Mouse (Mus musculus): ENCODE results near the gene Slc43a1.

Gene Slc43a1

GRCm38 (mm10) chr2:84831666-84832391 is 6.8 kb upstream of the Slc43a1 start:
- peak; percentile 85 for DNase-seq (ENCODE audit: low spot score)

- DNase-seq (ENCODE audit: low spot score), result no peak
Observed at GRCm38 (mm10) chr2:84837107-84837506, 1.5 kb upstream of the Slc43a1 start.

GRCm38 (mm10) chr2:84837817-84838592 is 645 bp upstream of the Slc43a1 start:
- no peak for DNase-seq (ENCODE audit: low spot score)

- DNase-seq (ENCODE audit: low spot score), result peak; percentile 21
Observed at GRCm38 (mm10) chr2:84838993-84839980, 637 bp downstream of the Slc43a1 start.

- DNase-seq (ENCODE audit: low spot score), result peak; percentile 24
Observed at GRCm38 (mm10) chr2:84840016-84840747, 1.5 kb downstream of the Slc43a1 start.

- no peak for DNase-seq (ENCODE audit: low spot score)
Observed at GRCm38 (mm10) chr2:84840748-84841563, 2.3 kb downstream of the Slc43a1 start.

- no peak for DNase-seq (ENCODE audit: low spot score)
Observed at GRCm38 (mm10) chr2:84841905-84842304, 3.3 kb downstream of the Slc43a1 start.

- DNase-seq (ENCODE audit: low spot score), result no peak
Observed at GRCm38 (mm10) chr2:84843654-84844053, 5.0 kb downstream of the Slc43a1 start.

GRCm38 (mm10) chr2:84845226-84845625 is 6.6 kb downstream of the Slc43a1 start:
- no peak for DNase-seq (ENCODE audit: low spot score)

- DNase-seq (ENCODE audit: low spot score), result no peak
Observed at GRCm38 (mm10) chr2:84850407-84851129, 11.9 kb downstream of the Slc43a1 start.

GRCm38 (mm10) chr2:84851130-84852040 is 12.7 kb downstream of the Slc43a1 start:
- DNase-seq (ENCODE audit: low spot score), result peak; percentile 74

GRCm38 (mm10) chr2:84855732-84856131 is 17.1 kb downstream of the Slc43a1 start:
- DNase-seq (ENCODE audit: low spot score), result peak; percentile 62

- no peak for DNase-seq (ENCODE audit: low spot score)
Observed at GRCm38 (mm10) chr2:84858551-84858950, 19.9 kb downstream of the Slc43a1 start.

- no peak for DNase-seq (ENCODE audit: low spot score)
Observed at GRCm38 (mm10) chr2:84859991-84860780, 21.5 kb downstream of the Slc43a1 start.

GRCm38 (mm10) chr2:84861430-84861829 is 22.8 kb downstream of the Slc43a1 start:
- DNase-seq (ENCODE audit: low spot score), result no peak

- no peak for DNase-seq (ENCODE audit: low spot score)
Observed at GRCm38 (mm10) chr2:84862231-84862630, 23.6 kb downstream of the Slc43a1 start.

- DNase-seq (ENCODE audit: low spot score), result peak; percentile 38
Observed at GRCm38 (mm10) chr2:84865616-84866571, 27.2 kb downstream of the Slc43a1 start.

All from lung, postnatal 25 days (tissue).